Mouse (Mus musculus): ENCODE results near the gene Robo4.

DNA sequence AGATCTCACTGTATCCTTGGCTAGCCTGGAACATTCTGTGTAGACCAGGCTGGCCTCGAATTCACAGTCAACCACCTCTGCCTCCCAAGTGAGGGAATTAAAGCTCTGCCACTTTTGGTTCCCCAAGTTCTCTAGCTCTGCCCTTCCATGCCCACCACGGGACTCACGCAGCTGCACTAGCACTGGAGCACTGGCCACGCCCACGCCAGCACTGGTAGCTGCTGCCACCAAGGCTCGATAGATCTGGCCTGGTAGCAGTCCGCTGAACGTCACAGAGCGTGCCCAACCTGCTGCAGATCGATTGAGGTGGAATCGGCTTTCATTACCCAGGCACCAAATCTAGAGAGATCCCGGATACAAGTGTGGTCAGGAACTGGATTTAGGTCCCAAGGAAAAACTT, 19.5 kb downstream of the Robo4 start:
- TF ChIP-seq POLR2A (IDR thresholded peaks at IDR 0.05; ENCODE audit: insufficient read depth, low read depth, low read length) (no peak), CTCF (IDR thresholded peaks at IDR 0.05) (no peak)

Measured in heart, adult 2 months (tissue).